Mouse (Mus musculus): ENCODE results near the gene Socs3.

Socs3 gene

GRCm38 (mm10) chr11:117924466-117924865 lies 45.4 kb downstream of the Socs3 start:
- DNase-seq (ENCODE audit: low spot score) = no peak

DNA sequence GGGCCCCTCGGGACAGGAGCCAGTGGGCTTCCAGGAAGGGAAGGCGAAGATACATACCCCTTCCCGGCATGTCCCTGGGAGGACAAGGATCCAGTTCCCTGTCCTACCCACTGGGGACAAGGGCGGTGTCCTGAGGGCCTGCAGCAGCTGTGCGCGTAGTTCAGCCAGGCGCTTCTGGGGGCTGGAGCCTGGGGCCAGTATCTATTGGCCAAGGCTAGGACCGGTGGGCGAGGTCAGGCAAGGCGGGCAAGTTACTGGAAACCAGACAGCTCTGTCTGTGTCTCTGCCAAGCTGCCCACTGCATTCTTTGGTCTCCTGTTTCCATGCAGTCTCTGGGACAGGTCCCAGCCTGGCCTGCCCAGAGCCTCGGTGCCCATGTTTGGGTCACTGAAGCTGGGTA lies 46.6 kb downstream of the Socs3 start:
- DNase-seq (ENCODE audit: low spot score) = no peak

DNA sequence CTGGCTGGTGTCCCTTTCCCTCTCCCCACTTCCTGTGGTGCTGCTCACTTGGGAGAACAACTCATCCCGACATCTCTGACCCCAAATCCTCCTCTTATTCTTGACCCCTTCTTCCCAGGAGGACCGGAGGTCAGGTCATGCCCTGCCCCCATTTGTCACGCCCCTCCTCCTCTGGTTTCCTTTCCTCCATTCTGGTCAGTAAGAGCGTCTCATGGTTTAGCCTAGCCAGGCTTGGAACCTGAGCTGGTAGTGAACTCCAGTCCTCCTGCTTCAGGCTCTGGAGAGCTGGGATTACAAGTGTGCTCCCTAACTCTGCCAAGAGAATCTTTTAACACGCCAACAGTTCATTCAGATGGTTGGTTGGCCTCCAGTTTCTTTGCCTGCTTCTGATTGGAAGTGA lies 50.6 kb downstream of the Socs3 start:
- no peak for DNase-seq (ENCODE audit: low spot score)

GRCm38 (mm10) chr11:117918541-117918940 lies 51.3 kb downstream of the Socs3 start:
- no peak for DNase-seq (ENCODE audit: low spot score)
